Mouse (Mus musculus) limb, embryonic 12.5 days (tissue): ENCODE measurements around the gene Pip4p1. TPM values are rescaled to one million over a fixed set of nuclear protein-coding genes. Genes with fewer than 3 reads are reported as not detected.
A peak's percentile ranks its signal among the peaks of the same experiment; 100 is the strongest.
"Not testable (repeated sequence)": the region's sequence is repeated elsewhere in the genome, so short reads cannot be mapped to it uniquely, and the experiment has no call there.

Source experiments
- ATAC-seq: fragments of 200-750 bp; cut with Nextera tagmentation; 2 replicates; pipeline ENCODE4 v1.8.0; 2017; ENCODE audit warnings: low read depth, moderate TSS enrichment; ENCODE audit not compliant: insufficient number of reproducible peaks, insufficient read depth, low FRiP score, low TSS enrichment
- H3K27ac ChIP-seq: fragments of 300-500 bp; sonication (generic); 2 replicates; pipeline ENCODE4 v1.5.1; 2016; ENCODE audit warnings: mild to moderate bottlenecking, moderate library complexity
- H3K27me3 ChIP-seq: fragments of 300-500 bp; sonication (generic); 2 replicates; pipeline ENCODE4 v1.6.1; 2016; ENCODE audit warnings: mild to moderate bottlenecking, moderate library complexity
- H3K36me3 ChIP-seq: fragments of 300-500 bp; sonication (generic); 2 replicates; pipeline ENCODE4 v1.6.1; 2016; ENCODE audit warnings: mild to moderate bottlenecking, moderate library complexity
- H3K4me1 ChIP-seq: fragments of 300-500 bp; sonication (generic); replicated peaks from 2 replicates; pipeline ENCODE4 v1.6.1; 2016
- H3K4me2 ChIP-seq: fragments of 300-500 bp; sonication (generic); 2 replicates; pipeline ENCODE4 v1.6.1; 2016; ENCODE audit warnings: mild to moderate bottlenecking, moderate library complexity
- H3K4me3 ChIP-seq: fragments of 300-500 bp; sonication (generic); replicated peaks from 2 replicates; pipeline ENCODE4 v1.5.1; 2016; ENCODE audit warnings: mild to moderate bottlenecking
- H3K9ac ChIP-seq: fragments of 300-500 bp; sonication (generic); replicated peaks from 2 replicates; pipeline ENCODE4 v1.6.1; 2016; ENCODE audit warnings: mild to moderate bottlenecking, moderate library complexity
- H3K9me3 ChIP-seq: fragments of 300-500 bp; sonication (generic); 2 replicates; pipeline ENCODE4 v1.6.1; 2016; ENCODE audit warnings: mild to moderate bottlenecking, moderate library complexity
- WGBS: fragments of 180-500 bp; shearing (Covaris S2); methylation state at CpG from one replicate; pipeline ENCODE4 v1.1.7; 2016; 5-methylcytosine and 5-hydroxymethylcytosine counted together
- polyA plus RNA-seq: library from polyadenylated mRNA; unstranded; fragments of >200 nt; fragmentation: Nextera tagmentation; extraction: Ambion mirVana; gene quantifications from 2 replicates; pipeline ENCODE4 v1.2.1, GENCODE M21; 2016

The Pip4p1 gene
- polyA plus RNA-seq, 1 experiment from 2014 or later = 59.1 TPM

GRCm38 (mm10) chr14:50908126-50908525 is 22.5 kb downstream of the Pip4p1 start:
- 76% methylated on average over 4 of the region's 4 CpGs for WGBS
- Histone ChIP-seq H3K9me3 (no peaks in the 10 kb centered on the region), H3K4me2 (no peak overlapping the region), H3K27ac (no peak overlapping the region), H3K27me3 (no peaks in the 10 kb centered on the region), H3K4me3 (no peak overlapping the region), H3K36me3 (peaks cover 27% of the 10 kb centered on the region), H3K9ac (no peak overlapping the region), H3K4me1 (peaks cover 8% of the 10 kb centered on the region)
- ATAC-seq = no peak

GRCm38 (mm10) chr14:50905327-50905726 is 25.3 kb downstream of the Pip4p1 start:
- not testable (repeated sequence) for H3K9ac ChIP-seq, H3K4me2 ChIP-seq, H3K9me3 ChIP-seq, H3K4me3 ChIP-seq, H3K36me3 ChIP-seq, H3K27ac ChIP-seq, H3K27me3 ChIP-seq, ATAC-seq, H3K4me1 ChIP-seq

GRCm38 (mm10) chr14:50904828-50905129 is 25.9 kb downstream of the Pip4p1 start:
- Histone ChIP-seq H3K36me3 (no peaks in the 10 kb centered on the region), H3K9ac (no peak overlapping the region), H3K9me3 (no peaks in the 10 kb centered on the region), H3K27me3 (peaks cover 6% of the 10 kb centered on the region; the same call in 1 of the 2 replicates), H3K4me3 (no peak overlapping the region), H3K27ac (no peak overlapping the region), H3K4me1 (peaks cover 8% of the 10 kb centered on the region), H3K4me2 (no peak overlapping the region)
- 85% methylated on average over 4 of the region's 4 CpGs for WGBS
- ATAC-seq = no peak

- Histone ChIP-seq H3K27ac (peak overlapping the region; percentile 41; the same call in 1 of the 2 replicates), H3K4me3 (peak overlapping the region; percentile 41), H3K36me3 (no peaks in the 10 kb centered on the region), H3K27me3 (peaks cover 6% of the 10 kb centered on the region; the same call in 1 of the 2 replicates), H3K4me1 (peaks cover 8% of the 10 kb centered on the region), H3K9ac (peak overlapping the region; percentile 42), H3K4me2 (peak overlapping the region; percentile 62), H3K9me3 (no peaks in the 10 kb centered on the region)
- 5% methylated on average over 26 of the region's 26 CpGs for WGBS
- peak; percentile 71; the same call in 1 of the 2 replicates for ATAC-seq
Observed at GRCm38 (mm10) chr14:50903973-50904827, 26.5 kb downstream of the Pip4p1 start.

GRCm38 (mm10) chr14:50897992-50898391 is 32.7 kb downstream of the Pip4p1 start:
- H3K4me2 ChIP-seq, H3K9ac ChIP-seq, H3K9me3 ChIP-seq, H3K4me1 ChIP-seq, H3K27ac ChIP-seq, H3K36me3 ChIP-seq, H3K4me3 ChIP-seq, ATAC-seq: not testable (repeated sequence)
- H3K27me3 ChIP-seq = peaks cover 39% of the 10 kb centered on the region
- 91% methylated on average over 2 of the region's 2 CpGs for WGBS

- Histone ChIP-seq H3K9ac (peak within 1 kb of the TSS; percentile 48; the same call in 1 of the 2 replicates), H3K27ac (no peak within 1 kb of the TSS), H3K4me2 (peak within 1 kb of the TSS; percentile 67), H3K36me3 (no peaks in the 10 kb centered on the region), H3K4me1 (peaks cover 8% of the 10 kb centered on the region; the same call in 1 of the 2 replicates), H3K27me3 (peaks cover 39% of the 10 kb centered on the region), H3K4me3 (peak within 1 kb of the TSS; percentile 41), H3K9me3 (no peaks in the 10 kb centered on the region)
- WGBS = 43% methylated on average over 7 of the region's 7 CpGs
- ATAC-seq = no peak
Observed at GRCm38 (mm10) chr14:50897374-50897765, 33.3 kb downstream of the Pip4p1 start, which contains the start of gene Klhl33. TSS of gene Klhl33 (minus strand) at chr14:50897507.

- H3K9ac ChIP-seq = peak overlapping the region; percentile 48; the same call in 1 of the 2 replicates
- no peak for ATAC-seq
- H3K27ac ChIP-seq = no peak overlapping the region
- peaks cover 39% of the 10 kb centered on the region for H3K27me3 ChIP-seq
- WGBS = 18% methylated on average over 23 of the region's 23 CpGs
- H3K9me3 ChIP-seq = no peaks in the 10 kb centered on the region
- H3K4me1 ChIP-seq = peaks cover 8% of the 10 kb centered on the region; the same call in 1 of the 2 replicates
- peak overlapping the region; percentile 41 for H3K4me3 ChIP-seq
- no peaks in the 10 kb centered on the region for H3K36me3 ChIP-seq
- peak overlapping the region; percentile 67 for H3K4me2 ChIP-seq
Observed at GRCm38 (mm10) chr14:50896747-50897373, 33.8 kb downstream of the Pip4p1 start.

GRCm38 (mm10) chr14:50895985-50896746 is 34.5 kb downstream of the Pip4p1 start:
- Histone ChIP-seq H3K4me1 (peaks cover 8% of the 10 kb centered on the region; the same call in 1 of the 2 replicates), H3K9me3 (no peaks in the 10 kb centered on the region), H3K27ac (no peak overlapping the region), H3K4me3 (peak overlapping the region; percentile 41), H3K36me3 (no peaks in the 10 kb centered on the region), H3K27me3 (peaks cover 39% of the 10 kb centered on the region), H3K9ac (peak overlapping the region; percentile 48; the same call in 1 of the 2 replicates), H3K4me2 (peak overlapping the region; percentile 67)
- 20% methylated on average over 19 of the region's 19 CpGs for WGBS
- no peak for ATAC-seq

- H3K9me3 ChIP-seq = no peaks in the 10 kb centered on the region
- H3K4me1 ChIP-seq = peaks cover 8% of the 10 kb centered on the region; the same call in 1 of the 2 replicates
- H3K36me3 ChIP-seq = no peaks in the 10 kb centered on the region
- peaks cover 34% of the 10 kb centered on the region for H3K27me3 ChIP-seq
- H3K9ac ChIP-seq = no peak overlapping the region
- no peak overlapping the region for H3K4me2 ChIP-seq
- no peak for ATAC-seq
- no peak overlapping the region for H3K4me3 ChIP-seq
- H3K27ac ChIP-seq = no peak overlapping the region
Observed at GRCm38 (mm10) chr14:50895407-50895806, 35.2 kb downstream of the Pip4p1 start.

GRCm38 (mm10) chr14:50892541-50893459 is 37.9 kb downstream of the Pip4p1 start:
- Histone ChIP-seq H3K4me3 (no peak overlapping the region), H3K36me3 (no peaks in the 10 kb centered on the region), H3K9me3 (no peaks in the 10 kb centered on the region), H3K9ac (no peak overlapping the region), H3K27ac (no peak overlapping the region), H3K27me3 (peaks cover 30% of the 10 kb centered on the region), H3K4me2 (no peak overlapping the region), H3K4me1 (peaks cover 8% of the 10 kb centered on the region; the same call in 1 of the 2 replicates)
- ATAC-seq = no peak
- 88% methylated on average over 22 of the region's 22 CpGs for WGBS
